Mouse (Mus musculus): ENCODE measurements around the gene Mettl7a1. TPM values are rescaled to one million over a fixed set of nuclear protein-coding genes. Genes with fewer than 3 reads are reported as not detected.
"Not testable (repeated sequence)": the region's sequence is repeated elsewhere in the genome, so short reads cannot be mapped to it uniquely, and the experiment has no call there.

The Mettl7a1 gene
- total and polyA plus RNA-seq, 3 experiments, result 17.3 to 34.4 TPM; not detected in 1

DNA sequence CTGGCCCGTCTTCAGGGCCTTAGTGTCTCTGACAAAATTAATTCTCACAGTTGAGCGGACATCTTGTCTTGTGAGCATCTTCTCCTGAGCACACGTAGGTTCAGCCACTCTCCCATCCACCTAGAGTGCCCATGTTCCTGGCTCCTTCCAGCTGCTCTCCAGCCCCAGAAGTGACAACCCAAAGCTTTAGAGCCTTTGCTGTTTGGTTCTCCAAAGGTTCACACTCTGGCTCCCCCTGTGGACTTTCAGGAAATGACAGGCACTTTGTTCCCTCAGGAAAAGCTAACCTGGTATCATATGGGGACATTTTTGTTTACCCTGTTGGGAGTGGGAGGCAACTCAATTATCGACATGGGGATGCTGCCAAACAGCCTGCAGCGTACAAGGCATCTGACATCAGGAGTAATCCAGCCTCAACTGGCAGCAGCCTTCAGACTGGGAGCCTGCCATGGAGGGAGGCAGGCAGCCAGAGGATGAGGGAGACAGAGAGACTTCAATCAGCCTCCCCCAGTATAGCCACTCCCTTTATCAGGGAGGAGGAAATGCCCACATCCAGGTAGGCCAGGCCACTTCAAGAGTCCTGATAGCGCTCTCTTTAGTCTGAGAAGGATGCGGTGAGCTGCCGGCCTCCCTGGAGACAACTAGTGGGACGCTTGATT is 74.0 kb downstream of the Mettl7a1 start:
- not testable (repeated sequence) for H3K4me1 ChIP-seq (ENCODE audit: control insufficient read depth in 1 of 2, insufficient read depth in 2 of 2, low read length in 2 of 2); H3K27ac ChIP-seq (ENCODE audit: control insufficient read depth, low read depth, low read length); H3K9me3 ChIP-seq (replicated peaks; ENCODE audit: insufficient read depth, low read length); DNase-seq (ENCODE audit: low read depth, low spot score); H3K79me2 ChIP-seq (ENCODE audit: control insufficient read depth, insufficient read depth, low read length, poor library complexity); H3K36me3 ChIP-seq (ENCODE audit: control insufficient read depth in 1 of 2, insufficient read depth in 2 of 2, low read length in 2 of 2); H3K4me3 ChIP-seq (ENCODE audit: control insufficient read depth in 1 of 2, insufficient read depth in 1 of 2, low read depth in 2 of 2, low read length in 2 of 2); H3K9ac ChIP-seq (ENCODE audit: control insufficient read depth, low read depth, low read length, poor library complexity, severe bottlenecking); H3K27me3 ChIP-seq (ENCODE audit: control insufficient read depth in 1 of 2, insufficient read depth in 2 of 2, low read length in 2 of 2)
- 0 out of 2 replicates have a peak, but pooled peaks have one; percentile 4 for TF ChIP-seq SMC3 (IDR thresholded peaks at IDR 0.05; ENCODE audit: low read depth, low read length)
- peak in 2 of 3 experiments; percentile 15 to 25; a peak in 2 of 6 replicates for TF ChIP-seq CTCF (IDR thresholded peaks at IDR 0.05 in 2 of 3, conservative IDR thresholded peaks at IDR 0.05 in 1 of 3; ENCODE audit: control insufficient read depth in 1 of 3, insufficient read depth in 1 of 3, low read depth in 2 of 3, low read length in 3 of 3, poor library complexity in 1 of 3, severe bottlenecking in 1 of 3)

Other genes with a start within 250 kb of the Mettl7a1 start
- 41.8 and 44.0 TPM in 2 replicates for gene Atf1, start 76.3 kb upstream of the Mettl7a1 start, total RNA-seq (2012; rRNA removed)
- gene Atf1, start 76.3 kb upstream of the Mettl7a1 start, polyA plus RNA-seq (2012; ENCODE audit: insufficient read depth in 1 of 2, insufficient read length in 2 of 2, low read depth in 1 of 2, low replicate concordance in 2 of 2, missing spikeins in 1 of 2), result 100 to 1,000 TPM; 183 to 854 TPM
- gene Tmprss12, start 23.3 kb upstream of the Mettl7a1 start, total RNA-seq (2012; rRNA removed), result not detected in 2 replicates
- not detected for gene Tmprss12, start 23.3 kb upstream of the Mettl7a1 start, polyA plus RNA-seq (2012; ENCODE audit: insufficient read depth in 1 of 2, insufficient read length in 2 of 2, low read depth in 1 of 2, low replicate concordance in 2 of 2, missing spikeins in 1 of 2)
- gene Mettl7a3, start 30.8 kb downstream of the Mettl7a1 start, total RNA-seq (2012; rRNA removed), result 0.12 and 0.13 TPM in 2 replicates
- gene Mettl7a3, start 30.8 kb downstream of the Mettl7a1 start, polyA plus RNA-seq (2012; ENCODE audit: insufficient read depth in 1 of 2, insufficient read length in 2 of 2, low read depth in 1 of 2, low replicate concordance in 2 of 2, missing spikeins in 1 of 2), result under 1 TPM in 1 of 2 experiments, not detected in 1; 0.70 TPM
- not detected in 2 replicates for gene Methig1, start 49.0 kb downstream of the Mettl7a1 start, total RNA-seq (2012; rRNA removed)
- not detected for gene Methig1, start 49.0 kb downstream of the Mettl7a1 start, polyA plus RNA-seq (2012; ENCODE audit: insufficient read depth in 1 of 2, insufficient read length in 2 of 2, low read depth in 1 of 2, low replicate concordance in 2 of 2, missing spikeins in 1 of 2)
- gene Mettl7a2, start 49.1 kb downstream of the Mettl7a1 start, total RNA-seq (2012; rRNA removed), result not detected in 2 replicates
- not detected for gene Mettl7a2, start 49.1 kb downstream of the Mettl7a1 start, polyA plus RNA-seq (2012; ENCODE audit: insufficient read depth in 1 of 2, insufficient read length in 2 of 2, low read depth in 1 of 2, low replicate concordance in 2 of 2, missing spikeins in 1 of 2)
- gene Higd1c, start 60.4 kb downstream of the Mettl7a1 start, total RNA-seq (2012; rRNA removed), result not detected in 2 replicates
- not detected for gene Higd1c, start 60.4 kb downstream of the Mettl7a1 start, polyA plus RNA-seq (2012; ENCODE audit: insufficient read depth in 1 of 2, insufficient read length in 2 of 2, low read depth in 1 of 2, low replicate concordance in 2 of 2, missing spikeins in 1 of 2)
- gene Gm5475, start 118.0 kb downstream of the Mettl7a1 start, total RNA-seq (2012; rRNA removed), result 0.15 TPM in 1 of 2 replicates, not detected in the other
- under 1 TPM in 1 of 2 experiments, not detected in 1; 0.14 TPM for gene Gm5475, start 118.0 kb downstream of the Mettl7a1 start, polyA plus RNA-seq (2012; ENCODE audit: insufficient read depth in 1 of 2, insufficient read length in 2 of 2, low read depth in 1 of 2, low replicate concordance in 2 of 2, missing spikeins in 1 of 2)
- 52.7 and 69.0 TPM in 2 replicates for gene Slc11a2, start 120.9 kb downstream of the Mettl7a1 start, total RNA-seq (2012; rRNA removed)
- 100 to 1,000 TPM in 1 of 2 experiments, not detected in 1; 112 TPM for gene Slc11a2, start 120.9 kb downstream of the Mettl7a1 start, polyA plus RNA-seq (2012; ENCODE audit: insufficient read depth in 1 of 2, insufficient read length in 2 of 2, low read depth in 1 of 2, low replicate concordance in 2 of 2, missing spikeins in 1 of 2)
- 30.1 and 38.8 TPM in 2 replicates for gene Letmd1, start 164.9 kb downstream of the Mettl7a1 start, total RNA-seq (2012; rRNA removed)
- 100 to 1,000 TPM in 1 of 2 experiments, 10 to 100 TPM in 1; 64.3 to 277 TPM for gene Letmd1, start 164.9 kb downstream of the Mettl7a1 start, polyA plus RNA-seq (2012; ENCODE audit: insufficient read depth in 1 of 2, insufficient read length in 2 of 2, low read depth in 1 of 2, low replicate concordance in 2 of 2, missing spikeins in 1 of 2)
- gene Csrnp2, start 191.3 kb downstream of the Mettl7a1 start, total RNA-seq (2012; rRNA removed), result 5.3 and 5.8 TPM in 2 replicates
- gene Csrnp2, start 191.3 kb downstream of the Mettl7a1 start, polyA plus RNA-seq (2012; ENCODE audit: insufficient read depth in 1 of 2, insufficient read length in 2 of 2, low read depth in 1 of 2, low replicate concordance in 2 of 2, missing spikeins in 1 of 2), result 1 to 10 TPM in 1 of 2 experiments, not detected in 1; 4.2 TPM
- 15.4 and 21.5 TPM in 2 replicates for gene Tfcp2, start 247.9 kb downstream of the Mettl7a1 start, total RNA-seq (2012; rRNA removed)
- 10 to 100 TPM in 1 of 2 experiments, not detected in 1; 20.4 TPM for gene Tfcp2, start 247.9 kb downstream of the Mettl7a1 start, polyA plus RNA-seq (2012; ENCODE audit: insufficient read depth in 1 of 2, insufficient read length in 2 of 2, low read depth in 1 of 2, low replicate concordance in 2 of 2, missing spikeins in 1 of 2)

All from MEL (cell line).